Mouse (Mus musculus) embryonic facial prominence, embryonic 14.5 days (tissue): Measurements from ENCODE around the gene Dnah9. TPM values are rescaled to one million over a fixed set of nuclear protein-coding genes. Genes with fewer than 3 reads are reported as not detected.

Experiments
- ATAC-seq: fragments of 200-750 bp; cut with Nextera tagmentation; 2 replicates; pipeline ENCODE4 v1.8.0; 2017; ENCODE audit warnings: low read depth, moderate number of reproducible peaks, moderate TSS enrichment
- DNase-seq: peaks from one replicate; pipeline ENCODE4 v3.0.0-alpha.2; 2015; ENCODE audit warnings: low spot score
- H3K27ac ChIP-seq: fragments of 300-500 bp; sonication (generic); replicated peaks from 2 replicates; pipeline ENCODE4 v1.5.1; 2014; ENCODE audit warnings: low read depth, mild to moderate bottlenecking, low read length, moderate library complexity
- H3K27me3 ChIP-seq: fragments of 300-500 bp; sonication (generic); replicated peaks from 2 replicates; pipeline ENCODE4 v1.6.1; 2014; ENCODE audit warnings: low read length; ENCODE audit not compliant: control insufficient read depth, insufficient read depth
- H3K36me3 ChIP-seq: fragments of 300-500 bp; sonication (generic); 2 replicates; pipeline ENCODE4 v1.6.1; 2014; ENCODE audit warnings: low read length, mixed read lengths; ENCODE audit not compliant: control insufficient read depth, insufficient read depth
- H3K4me1 ChIP-seq: fragments of 300-500 bp; sonication (generic); 2 replicates; pipeline ENCODE4 v1.6.1; 2014; ENCODE audit warnings: antibody characterized with exemption, low read length; ENCODE audit not compliant: control insufficient read depth, insufficient read depth
- H3K4me2 ChIP-seq: fragments of 300-500 bp; sonication (generic); 2 replicates; pipeline ENCODE4 v1.6.1; 2014; ENCODE audit warnings: low read depth, mild to moderate bottlenecking, low read length, moderate library complexity, mixed read lengths
- H3K4me3 ChIP-seq: fragments of 300-500 bp; sonication (generic); 2 replicates; pipeline ENCODE4 v1.5.1; 2014; ENCODE audit warnings: low read depth, mild to moderate bottlenecking, low read length
- H3K9ac ChIP-seq: fragments of 300-500 bp; sonication (generic); 2 replicates; pipeline ENCODE4 v1.6.1; 2014; ENCODE audit warnings: low read depth, mild to moderate bottlenecking, low read length, moderate library complexity, mixed read lengths
- H3K9me3 ChIP-seq: fragments of 300-500 bp; sonication (generic); 2 replicates; pipeline ENCODE4 v1.6.1; 2016; ENCODE audit warnings: low read length; ENCODE audit not compliant: control insufficient read depth
- WGBS: fragments of 180-500 bp; shearing (Covaris S2); extraction: QIAGEN DNeasy Blood & Tissue Kit; methylation state at CpG from one replicate; pipeline ENCODE4 v1.1.7; 2014; 5-methylcytosine and 5-hydroxymethylcytosine counted together
- polyA plus RNA-seq: library from polyadenylated mRNA; unstranded; fragments of >200 nt; fragmentation: Nextera tagmentation; extraction: Ambion mirVana; gene quantifications from 2 replicates; pipeline ENCODE4 v1.2.1, GENCODE M21; 2014

The Dnah9 gene
- polyA plus RNA-seq = 0.34 and 0.90 TPM in 2 replicates

GRCm38 (mm10) chr11:66167801-66168651 lies at the start of gene Dnah9:
Gene Dnah9 (minus strand): TSS chr11:66168551.
- no peaks in the 10 kb centered on the region for H3K36me3 ChIP-seq
- peak; percentile 97 for ATAC-seq
- peak within 1 kb of the TSS; percentile 51 for H3K4me3 ChIP-seq
- under 1% methylated on average over 39 of the region's 53 CpGs for WGBS
- peak within 1 kb of the TSS; percentile 58 for H3K9ac ChIP-seq
- H3K27me3 ChIP-seq = peaks cover 8% of the 10 kb centered on the region
- no peaks in the 10 kb centered on the region for H3K9me3 ChIP-seq
- no peak within 1 kb of the TSS for H3K27ac ChIP-seq
- DNase-seq = peak; percentile 94
- peak within 1 kb of the TSS; percentile 100 for H3K4me2 ChIP-seq
- H3K4me1 ChIP-seq = 0 out of 2 replicates have a peak, but pooled peaks cover 4% of the 10 kb centered on the region

GRCm38 (mm10) chr11:66188627-66189287 lies 20.4 kb upstream of the Dnah9 start:
- 75% methylated on average over 3 of the region's 3 CpGs for WGBS
- no peak for ATAC-seq
- DNase-seq = peak; percentile 89

GRCm38 (mm10) chr11:66188146-66188545 lies 19.8 kb upstream of the Dnah9 start:
- no peaks in the 10 kb centered on the region for H3K9me3 ChIP-seq
- H3K36me3 ChIP-seq = no peaks in the 10 kb centered on the region
- H3K4me2 ChIP-seq = no peak overlapping the region
- DNase-seq (no peak), ATAC-seq (no peak)
- no peaks in the 10 kb centered on the region for H3K4me1 ChIP-seq
- H3K4me3 ChIP-seq = no peak overlapping the region
- no peak overlapping the region for H3K27ac ChIP-seq
- no peaks in the 10 kb centered on the region for H3K27me3 ChIP-seq
- 88% methylated on average over 2 of the region's 2 CpGs for WGBS
- H3K9ac ChIP-seq = no peak overlapping the region

More at GRCm38 (mm10) chr11:66188627-66189287, 20.4 kb upstream of the Dnah9 start:
- Histone ChIP-seq H3K27me3 (no peaks in the 10 kb centered on the region), H3K9me3 (no peaks in the 10 kb centered on the region), H3K36me3 (no peaks in the 10 kb centered on the region), H3K27ac (no peak overlapping the region), H3K4me1 (no peaks in the 10 kb centered on the region), H3K9ac (no peak overlapping the region), H3K4me3 (no peak overlapping the region), H3K4me2 (no peak overlapping the region)

GRCm38 (mm10) chr11:66177781-66178180 lies 9.4 kb upstream of the Dnah9 start:
- H3K27me3 ChIP-seq = no peaks in the 10 kb centered on the region
- no peak overlapping the region for H3K4me2 ChIP-seq
- H3K9ac ChIP-seq = no peak overlapping the region
- DNase-seq (no peak), ATAC-seq (no peak)
- WGBS = 75% methylated on average over 2 of the region's 2 CpGs
- H3K36me3 ChIP-seq = no peaks in the 10 kb centered on the region
- no peak overlapping the region for H3K27ac ChIP-seq
- 0 out of 2 replicates have a peak, but pooled peaks cover 10% of the 10 kb centered on the region for H3K9me3 ChIP-seq
- H3K4me3 ChIP-seq = no peak overlapping the region
- no peaks in the 10 kb centered on the region for H3K4me1 ChIP-seq

GRCm38 (mm10) chr11:66164022-66164421 lies 4.3 kb downstream of the Dnah9 start:
- Histone ChIP-seq H3K27ac (no peak overlapping the region), H3K36me3 (no peaks in the 10 kb centered on the region), H3K27me3 (peaks cover 5% of the 10 kb centered on the region), H3K4me1 (0 out of 2 replicates have a peak, but pooled peaks cover 4% of the 10 kb centered on the region), H3K4me3 (no peak overlapping the region), H3K9ac (no peak overlapping the region), H3K4me2 (no peak overlapping the region), H3K9me3 (no peaks in the 10 kb centered on the region)
- WGBS = 83% methylated on average over 2 of the region's 2 CpGs
- ATAC-seq = no peak
- no peak for DNase-seq

- Histone ChIP-seq H3K4me2 (no peak overlapping the region), H3K4me3 (no peak overlapping the region), H3K36me3 (no peaks in the 10 kb centered on the region), H3K9me3 (no peaks in the 10 kb centered on the region), H3K4me1 (no peaks in the 10 kb centered on the region), H3K27me3 (no peaks in the 10 kb centered on the region), H3K27ac (no peak overlapping the region), H3K9ac (no peak overlapping the region)
- WGBS = 63% methylated on average over 11 of the region's 11 CpGs
- no peak for ATAC-seq
- no peak for DNase-seq
Measured at GRCm38 (mm10) chr11:66140631-66141252, 27.6 kb downstream of the Dnah9 start.

GRCm38 (mm10) chr11:66134826-66135225 lies 33.5 kb downstream of the Dnah9 start:
- no peaks in the 10 kb centered on the region for H3K9me3 ChIP-seq
- no peak for ATAC-seq
- H3K36me3 ChIP-seq = no peaks in the 10 kb centered on the region
- no peak for DNase-seq
- no peaks in the 10 kb centered on the region for H3K27me3 ChIP-seq
- H3K9ac ChIP-seq = no peak overlapping the region
- H3K27ac ChIP-seq = no peak overlapping the region
- WGBS = 84% methylated on average over 6 of the region's 6 CpGs
- H3K4me3 ChIP-seq = no peak overlapping the region
- no peak overlapping the region for H3K4me2 ChIP-seq
- no peaks in the 10 kb centered on the region for H3K4me1 ChIP-seq

GRCm38 (mm10) chr11:66126150-66126549 lies 42.2 kb downstream of the Dnah9 start:
- Histone ChIP-seq H3K27me3 (no peaks in the 10 kb centered on the region), H3K4me1 (no peaks in the 10 kb centered on the region), H3K36me3 (no peaks in the 10 kb centered on the region), H3K4me2 (no peak overlapping the region), H3K27ac (no peak overlapping the region), H3K4me3 (no peak overlapping the region), H3K9ac (no peak overlapping the region), H3K9me3 (no peaks in the 10 kb centered on the region)
- no peak for DNase-seq
- no peak for ATAC-seq
